Mouse (Mus musculus) thymus, postnatal 0 days (tissue): ENCODE measurements around the gene Tpk1. TPM values are rescaled to one million over a fixed set of nuclear protein-coding genes. Genes with fewer than 3 reads are reported as not detected.

Experiments
- DNase-seq: peaks from one replicate; pipeline ENCODE4 v3.0.0-alpha.2; 2015; ENCODE audit warnings: low spot score
- polyA plus RNA-seq: library from polyadenylated mRNA; unstranded; fragments of >200 nt; fragmentation: Nextera tagmentation; extraction: Ambion mirVana; gene quantifications from 2 replicates; pipeline ENCODE4 v1.2.1, GENCODE M21; 2015

The Tpk1 gene
- polyA plus RNA-seq, 1 experiment from 2014 or later, result 11.7 TPM

DNA sequence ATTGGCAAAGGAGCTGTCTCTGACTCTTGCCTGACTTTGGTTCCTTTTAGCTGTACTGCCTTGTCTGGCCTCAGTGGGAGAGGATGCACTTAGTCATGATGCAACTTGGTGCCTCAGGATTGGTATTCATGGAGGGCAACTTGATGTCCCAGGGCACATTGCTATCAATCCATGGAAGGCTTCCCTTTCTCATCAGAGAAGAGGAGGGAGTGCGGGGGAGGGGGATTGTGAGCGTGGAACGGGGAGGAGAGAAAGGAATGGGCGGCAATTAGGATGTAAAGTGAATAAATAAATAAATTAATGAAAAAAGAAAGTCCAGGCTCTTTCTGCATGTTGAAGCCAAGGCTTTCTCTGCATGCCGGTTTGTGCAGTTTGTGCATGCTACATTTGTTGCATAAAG lies 304.8 kb downstream of the Tpk1 start:
- DNase-seq, result no peak

GRCm38 (mm10) chr6:43360214-43360613 lies 305.9 kb downstream of the Tpk1 start:
- no peak for DNase-seq

DNA sequence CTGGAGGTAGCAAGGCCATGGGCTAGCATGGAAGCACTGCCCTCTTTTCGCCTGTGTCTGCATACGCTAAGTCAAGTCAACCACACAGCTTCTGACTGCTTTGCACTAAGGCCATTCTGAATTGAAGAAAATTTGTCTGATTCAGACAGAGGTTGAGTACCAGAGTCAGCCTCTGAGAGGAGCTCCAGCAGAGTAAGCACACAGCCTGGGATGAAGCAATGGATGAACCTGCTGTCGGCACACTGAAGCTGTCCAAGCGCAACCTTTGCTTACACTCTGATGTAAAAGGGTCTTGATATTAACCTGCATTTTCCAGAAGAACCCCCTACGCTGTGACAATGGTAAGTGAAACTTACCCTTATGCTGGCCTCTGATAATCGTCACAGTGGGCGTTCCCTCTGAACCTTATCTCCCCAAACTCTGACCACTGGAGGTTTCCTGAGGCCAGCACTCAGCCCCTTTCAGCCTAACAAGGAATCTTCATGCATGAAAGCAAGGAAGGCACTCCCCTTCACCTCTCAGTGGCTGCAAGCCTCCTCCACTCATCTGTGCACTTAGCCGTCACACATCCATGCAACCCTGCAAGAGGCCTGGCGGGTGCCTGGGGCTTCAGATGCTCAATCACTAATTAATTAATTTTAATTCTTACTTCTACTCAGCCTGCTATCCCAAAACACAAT lies 311.4 kb downstream of the Tpk1 start:
- DNase-seq, result no peak

- DNase-seq, result no peak
These were observed 312.6 kb downstream of the Tpk1 start for GRCm38 (mm10) chr6:43353446-43353845.

DNA sequence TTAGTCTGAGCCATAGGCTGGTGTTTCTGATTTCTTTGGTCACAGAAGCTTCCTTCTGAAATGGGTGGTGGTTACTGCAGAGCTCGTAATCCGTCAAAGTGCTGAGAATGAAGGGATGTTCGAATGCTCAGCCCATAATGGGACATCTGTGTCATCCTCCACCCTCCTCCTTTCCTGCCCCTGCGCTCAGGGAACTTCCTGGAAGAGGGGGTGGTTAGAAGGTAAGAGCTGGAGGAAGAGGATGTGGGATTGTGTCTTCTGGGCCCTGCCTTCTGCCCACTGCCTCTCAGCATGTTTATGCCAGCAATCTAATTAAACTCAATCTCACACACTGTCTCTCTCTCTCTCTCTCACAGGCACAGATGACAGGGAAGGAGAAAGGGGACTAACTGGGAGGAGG lies 317.0 kb downstream of the Tpk1 start:
- DNase-seq, result no peak

DNA sequence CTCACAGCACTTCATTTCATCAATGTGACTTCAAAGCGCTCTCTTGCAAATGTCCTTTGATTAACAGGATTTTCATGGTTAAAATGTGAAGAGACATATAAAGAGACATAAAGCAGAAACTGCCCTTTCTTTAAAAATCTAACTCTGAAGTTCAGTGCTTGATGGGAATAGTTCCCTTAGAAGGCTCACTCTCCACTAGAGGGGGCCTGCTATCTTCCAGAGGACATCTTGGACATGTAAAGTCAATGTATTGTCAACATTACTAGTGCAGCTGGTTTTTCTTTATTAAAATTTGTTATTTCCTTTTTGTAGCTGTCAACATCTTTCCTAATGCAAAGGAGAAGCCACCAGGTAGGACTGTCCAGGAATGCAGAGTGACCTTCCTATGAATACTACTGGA lies 318.4 kb downstream of the Tpk1 start:
- DNase-seq, result no peak

DNA sequence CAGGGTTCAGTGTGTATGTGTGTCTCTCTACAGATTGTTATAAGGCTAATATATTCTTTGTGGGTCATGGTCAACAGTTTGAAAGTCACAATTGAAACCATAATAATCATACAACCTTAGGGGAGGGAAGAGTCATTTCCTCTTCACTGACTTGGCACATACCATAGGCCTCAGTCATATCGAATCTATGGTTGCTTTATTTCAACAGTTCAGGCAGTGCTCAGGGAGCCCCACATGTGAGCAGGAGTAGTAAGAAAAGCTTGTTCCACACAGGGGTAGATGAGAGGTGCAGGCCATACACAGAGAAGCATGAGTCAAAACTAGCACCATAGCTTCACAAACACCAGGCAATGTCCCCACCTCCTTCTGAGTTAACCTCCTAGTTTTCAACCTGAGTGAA lies 323.1 kb downstream of the Tpk1 start:
- DNase-seq, result no peak

DNA sequence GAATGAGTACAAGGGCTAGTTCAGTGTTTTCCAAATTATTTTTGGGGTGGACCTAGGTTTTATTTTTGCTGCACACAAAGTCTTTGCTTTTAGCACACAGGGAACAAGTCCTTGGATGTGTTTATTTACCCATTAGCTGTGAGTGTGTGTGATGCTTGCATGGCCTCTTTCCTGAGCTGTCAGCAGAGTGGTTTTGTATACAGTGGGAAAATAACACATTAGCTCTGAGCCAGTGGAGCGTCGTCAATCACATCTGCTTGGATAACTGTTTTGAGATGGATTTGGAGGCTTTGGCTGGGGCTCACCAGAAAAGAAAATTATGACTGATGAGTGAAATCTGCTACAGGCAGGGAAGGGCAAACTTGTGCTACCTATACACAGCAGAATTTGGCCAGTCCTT lies 323.7 kb downstream of the Tpk1 start:
- DNase-seq, result no peak

DNA sequence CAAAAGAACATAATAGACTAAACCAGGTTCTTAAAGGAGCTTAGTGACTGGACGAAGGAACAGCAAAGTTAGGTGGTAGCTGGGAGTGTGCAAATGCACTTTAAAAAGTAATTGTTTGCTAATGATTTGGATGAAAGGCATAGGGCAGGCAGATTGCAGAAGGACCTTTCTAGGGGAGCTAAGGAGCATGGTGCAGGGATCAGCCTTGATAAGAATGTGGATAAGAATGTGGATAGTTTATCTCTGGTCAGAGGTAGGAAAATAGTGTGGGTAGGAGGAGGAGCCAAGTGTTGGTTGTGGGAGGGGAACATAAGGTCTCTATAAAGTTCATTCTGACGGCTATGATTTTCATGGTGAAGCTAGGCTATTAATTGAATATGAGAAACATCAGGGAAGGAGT lies 327.3 kb downstream of the Tpk1 start:
- no peak for DNase-seq

- DNase-seq, result no peak
These were observed 328.6 kb downstream of the Tpk1 start for GRCm38 (mm10) chr6:43337491-43337961.

DNA sequence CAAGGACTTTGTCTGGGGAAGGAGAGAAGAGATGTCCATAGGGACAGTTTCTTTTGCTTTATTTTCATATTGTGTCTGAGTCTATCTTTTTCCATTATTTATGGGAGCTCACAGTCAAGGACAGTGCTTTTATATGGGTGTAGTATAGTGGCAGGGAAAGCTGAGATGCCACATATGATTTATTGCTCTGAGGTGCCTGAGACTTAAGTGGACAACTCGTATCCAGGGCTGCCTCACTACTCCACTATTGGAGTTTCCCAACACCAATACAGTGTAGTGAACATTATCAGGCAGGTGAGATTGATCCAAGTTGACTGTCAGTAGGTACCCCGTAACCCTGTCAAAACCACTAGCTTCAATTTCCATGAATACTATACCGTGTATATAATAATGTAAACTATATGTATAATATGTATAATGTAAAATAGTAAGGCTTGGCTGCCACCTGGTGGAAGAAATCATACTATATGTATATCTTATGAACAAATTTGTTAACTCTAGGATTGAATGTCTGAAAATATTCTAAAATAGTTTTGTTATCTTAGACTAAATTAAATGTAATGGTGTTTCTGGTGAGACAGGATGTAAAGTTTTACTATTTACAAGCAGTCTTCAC lies 330.4 kb downstream of the Tpk1 start:
- DNase-seq, result peak; percentile 24

DNA sequence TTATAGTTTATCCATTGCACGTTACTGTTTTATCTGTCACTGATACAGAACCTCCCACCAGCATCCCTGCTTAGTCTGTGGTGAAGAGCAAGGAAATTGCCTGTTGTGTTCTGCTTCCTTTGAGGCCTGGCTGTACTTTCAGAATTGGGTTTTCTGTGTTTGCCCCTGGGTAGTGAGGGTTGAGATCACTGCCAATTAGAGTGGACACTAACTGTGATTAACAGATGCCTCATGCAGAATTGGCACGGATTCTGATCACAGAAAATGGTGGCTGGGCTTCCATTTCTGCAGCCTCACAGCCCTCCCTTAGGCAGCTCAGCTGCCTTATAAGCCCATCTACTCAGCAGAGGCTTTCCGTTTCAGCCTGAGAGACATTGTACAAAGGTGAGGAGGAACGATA lies 332.6 kb downstream of the Tpk1 start:
- DNase-seq, result no peak

DNA sequence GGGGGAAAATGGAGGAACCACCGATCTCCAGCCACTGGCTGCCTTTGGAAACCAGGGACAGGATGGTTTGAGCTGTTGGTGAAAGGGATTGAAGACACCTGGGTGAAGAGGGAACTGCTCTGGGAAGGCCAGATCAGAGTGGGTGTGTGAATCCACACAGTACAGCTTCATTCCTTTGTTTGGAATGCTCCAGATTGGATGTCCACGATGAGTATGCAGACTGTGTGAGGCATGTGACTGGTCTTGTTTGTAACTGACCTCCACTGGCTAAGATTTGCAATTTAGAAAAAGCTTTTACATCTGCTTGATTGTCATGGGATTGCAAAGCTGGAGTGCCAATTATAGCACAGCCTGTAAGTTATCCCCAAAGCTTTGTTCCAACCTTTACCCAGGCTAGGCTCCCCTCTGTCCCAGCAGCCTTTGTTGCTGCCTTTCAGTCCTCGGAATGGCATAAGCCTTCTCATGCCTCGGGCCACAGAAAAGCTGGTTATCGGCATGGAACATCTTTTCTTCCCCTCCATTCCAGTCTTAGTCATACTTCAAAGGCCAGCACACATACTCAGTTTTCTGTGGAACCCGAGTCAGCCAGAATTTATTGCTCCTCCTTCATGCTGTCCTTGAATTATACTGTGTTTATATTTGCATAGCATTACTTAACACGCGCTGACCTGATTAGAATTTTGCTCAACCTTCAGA lies 353.0 kb downstream of the Tpk1 start:
- no peak for DNase-seq

- no peak for DNase-seq
These were observed 353.5 kb downstream of the Tpk1 start for GRCm38 (mm10) chr6:43312546-43312945.

DNA sequence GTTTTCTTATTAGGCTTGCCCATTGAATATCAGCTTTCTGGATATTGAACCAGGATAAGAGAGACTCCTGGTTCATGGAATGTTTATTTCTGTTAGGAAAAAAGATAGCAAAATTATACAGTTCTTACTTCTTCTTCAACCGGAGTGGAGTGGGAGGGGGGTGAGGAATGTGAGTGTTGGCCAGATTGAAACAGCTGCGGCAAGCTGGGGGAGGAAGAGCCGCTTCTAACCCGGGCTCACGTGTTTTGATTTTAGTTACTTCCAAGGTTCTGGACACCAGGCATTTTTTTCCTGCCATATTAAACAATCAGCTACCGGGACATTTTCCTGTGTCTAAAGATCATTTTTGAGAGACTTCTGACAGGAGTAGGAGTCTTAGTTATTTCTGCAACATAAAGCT lies 356.0 kb downstream of the Tpk1 start:
- no peak for DNase-seq

DNA sequence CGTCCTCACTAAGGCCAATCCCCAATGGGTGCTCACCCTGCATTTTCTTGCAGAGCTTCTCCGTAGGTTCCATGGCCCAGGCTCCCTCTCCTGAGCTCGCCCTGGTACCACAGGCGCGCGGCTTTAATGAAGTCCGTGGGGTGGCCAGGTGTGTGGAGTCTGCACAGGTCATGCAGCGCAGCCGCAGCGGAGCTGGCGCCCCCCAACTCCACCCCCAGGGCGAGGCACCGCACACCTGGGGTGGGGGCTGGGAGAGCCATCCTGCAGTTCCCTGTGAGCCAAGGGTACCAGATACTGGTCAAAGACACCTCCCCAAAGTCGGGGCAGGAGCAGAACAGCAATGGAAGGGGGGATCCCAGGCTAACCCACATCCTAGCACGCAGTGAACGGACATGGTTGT lies 356.6 kb downstream of the Tpk1 start, which contains the start of gene Nobox:
Nobox (minus strand) TSS at position 101 of the 400 bp plus-strand sequence.
- no peak for DNase-seq

- no peak for DNase-seq
These were observed 368.6 kb downstream of the Tpk1 start for GRCm38 (mm10) chr6:43297508-43297850.

GRCm38 (mm10) chr6:43296798-43297507 lies 369.1 kb downstream of the Tpk1 start:
- peak; percentile 27 for DNase-seq

DNA sequence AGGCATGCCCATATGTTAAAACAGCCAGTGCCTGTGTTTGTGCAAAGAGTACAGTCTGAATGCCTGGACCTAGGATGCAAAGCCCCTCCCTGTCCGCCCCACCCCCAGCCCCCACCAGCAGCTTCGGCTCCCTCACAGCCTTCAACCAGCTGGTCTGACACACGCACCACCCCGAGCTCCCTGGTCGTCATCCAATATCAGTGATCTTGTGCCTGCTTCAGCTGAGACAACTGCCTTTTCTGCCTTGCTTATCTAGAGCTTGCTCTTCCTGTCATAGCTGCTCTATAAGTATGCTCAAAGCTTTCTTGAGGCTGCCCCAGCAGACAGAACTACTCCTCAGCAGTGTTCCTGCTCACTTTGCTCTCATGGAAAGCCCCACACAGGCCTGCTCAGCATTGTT lies 370.2 kb downstream of the Tpk1 start:
- no peak for DNase-seq
